Mouse (Mus musculus): ENCODE measurements around the gene Olfr108. TPM values are rescaled to one million over a fixed set of nuclear protein-coding genes. Genes with fewer than 3 reads are reported as not detected.
A peak's percentile ranks its signal among the peaks of the same experiment; 100 is the strongest.

Olfr108 gene
- not detected in 2 replicates for polyA plus RNA-seq (2015; fragmentation: Nextera tagmentation; extraction: Ambion mirVana)

DNA sequence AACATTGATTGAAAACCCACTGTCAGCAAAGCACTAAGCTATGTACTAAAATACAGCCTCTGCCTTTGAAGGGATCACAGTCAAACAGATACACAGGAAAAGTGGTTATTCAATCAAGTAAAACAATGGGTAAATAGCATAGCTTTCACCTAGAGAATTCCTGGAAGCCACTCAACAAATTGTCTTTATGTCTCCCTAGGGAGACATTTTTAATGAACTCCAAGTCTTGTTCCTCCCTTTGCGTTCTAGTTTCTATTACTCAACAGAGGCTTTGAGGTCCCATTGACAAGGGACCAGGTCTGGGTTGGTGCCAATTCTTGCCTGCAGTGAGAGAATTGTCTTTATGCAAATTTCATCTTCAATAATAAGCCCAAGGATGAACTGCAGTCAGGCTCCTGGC lies at the start of gene Olfr108:
Olfr108 (plus strand) TSS at position 301 of the 400 bp plus-strand sequence.
- ATAC-seq, result no peak
- Histone ChIP-seq H3K4me1 (replicated peaks; ENCODE audit: control insufficient read depth, insufficient read depth, low read length) (no peaks in the 10 kb centered on the region), H3K36me3 (ENCODE audit: control insufficient read depth, insufficient read depth) (no peaks in the 10 kb centered on the region), H3K9ac (ENCODE audit: low read depth, low read length) (no peak within 1 kb of the TSS), H3K4me2 (replicated peaks; ENCODE audit: low read depth) (no peak within 1 kb of the TSS), H3K4me3 (ENCODE audit: low read depth, low read length) (no peak within 1 kb of the TSS), H3K27me3 (replicated peaks; ENCODE audit: control insufficient read depth, insufficient read depth, low read length) (no peaks in the 10 kb centered on the region), H3K27ac (ENCODE audit: low read depth, low read length) (no peak within 1 kb of the TSS), H3K9me3 (ENCODE audit: control insufficient read depth) (no peaks in the 10 kb centered on the region)
- no peak for TF ChIP-seq CTCF (IDR thresholded peaks at IDR 0.05; ENCODE audit: low read depth)
- WGBS, result 94% methylated on average over 1 of the region's 1 CpGs

DNA sequence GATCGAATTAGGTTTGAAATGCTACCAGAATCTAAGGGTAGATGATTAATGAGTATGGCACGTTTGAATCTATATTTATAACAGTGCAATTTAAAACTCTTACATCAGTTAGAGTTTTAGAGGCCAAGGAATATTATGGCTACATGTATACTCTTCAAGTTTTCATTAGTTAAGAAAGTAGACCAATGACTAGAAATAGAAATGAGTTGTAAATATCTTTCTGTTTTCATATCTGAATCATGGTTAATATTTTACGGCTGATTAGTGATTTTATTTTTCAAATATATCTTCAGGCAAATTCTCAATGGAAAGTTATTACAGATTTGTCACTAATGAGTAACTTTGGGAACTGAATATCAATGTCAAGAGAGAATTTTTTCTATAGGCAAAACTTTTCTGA lies 46.4 kb upstream of the Olfr108 start, which contains the start of gene Olfr107:
Olfr107 (plus strand) TSS at position 301 of the 400 bp plus-strand sequence.
- Histone ChIP-seq H3K4me1 (replicated peaks; ENCODE audit: control insufficient read depth, insufficient read depth, low read length) (no peaks in the 10 kb centered on the region), H3K9ac (ENCODE audit: low read depth, low read length) (no peak within 1 kb of the TSS), H3K27me3 (replicated peaks; ENCODE audit: control insufficient read depth, insufficient read depth, low read length) (no peaks in the 10 kb centered on the region), H3K9me3 (ENCODE audit: control insufficient read depth) (no peaks in the 10 kb centered on the region), H3K4me2 (replicated peaks; ENCODE audit: low read depth) (no peak within 1 kb of the TSS), H3K36me3 (ENCODE audit: control insufficient read depth, insufficient read depth) (no peaks in the 10 kb centered on the region), H3K4me3 (ENCODE audit: low read depth, low read length) (no peak within 1 kb of the TSS), H3K27ac (ENCODE audit: low read depth, low read length) (no peak within 1 kb of the TSS)
- no peak for TF ChIP-seq CTCF (IDR thresholded peaks at IDR 0.05; ENCODE audit: low read depth)
- no peak for ATAC-seq
- WGBS, result 70% methylated on average over 3 of the region's 3 CpGs

DNA sequence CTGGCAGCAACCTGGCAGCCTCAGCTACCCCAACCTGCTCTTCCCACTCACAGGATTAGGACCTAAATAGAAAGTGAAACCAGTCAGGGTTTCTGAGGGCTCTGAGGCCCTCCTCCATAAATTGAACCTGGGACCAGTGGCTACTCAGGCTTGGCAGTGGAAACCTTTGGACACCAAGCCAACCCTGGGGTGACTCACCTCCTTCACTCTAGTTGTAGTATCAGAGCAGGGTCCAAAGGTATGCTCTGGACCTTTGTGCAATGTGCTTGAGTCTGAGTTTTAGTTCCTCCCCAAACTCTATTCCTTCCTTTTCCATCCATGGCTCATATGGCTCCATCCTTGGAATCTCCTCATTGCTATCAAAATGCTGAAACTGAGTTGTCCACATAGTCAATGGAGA lies 31.9 kb upstream of the Olfr108 start:
- no peaks in the 10 kb centered on the region for H3K9me3 ChIP-seq (ENCODE audit: control insufficient read depth)
- H3K9ac ChIP-seq (ENCODE audit: low read depth, low read length), result no peak overlapping the region
- H3K4me3 ChIP-seq (ENCODE audit: low read depth, low read length), result no peak overlapping the region
- no peaks in the 10 kb centered on the region for H3K36me3 ChIP-seq (ENCODE audit: control insufficient read depth, insufficient read depth)
- no peak overlapping the region for H3K27ac ChIP-seq (ENCODE audit: low read depth, low read length)
- no peaks in the 10 kb centered on the region for H3K27me3 ChIP-seq (replicated peaks; ENCODE audit: control insufficient read depth, insufficient read depth, low read length)
- TF ChIP-seq CTCF (IDR thresholded peaks at IDR 0.05; ENCODE audit: low read depth), result no peak
- no peaks in the 10 kb centered on the region for H3K4me1 ChIP-seq (replicated peaks; ENCODE audit: control insufficient read depth, insufficient read depth, low read length)
- H3K4me2 ChIP-seq (replicated peaks; ENCODE audit: low read depth), result no peak overlapping the region
- ATAC-seq, result peak; percentile 98

DNA sequence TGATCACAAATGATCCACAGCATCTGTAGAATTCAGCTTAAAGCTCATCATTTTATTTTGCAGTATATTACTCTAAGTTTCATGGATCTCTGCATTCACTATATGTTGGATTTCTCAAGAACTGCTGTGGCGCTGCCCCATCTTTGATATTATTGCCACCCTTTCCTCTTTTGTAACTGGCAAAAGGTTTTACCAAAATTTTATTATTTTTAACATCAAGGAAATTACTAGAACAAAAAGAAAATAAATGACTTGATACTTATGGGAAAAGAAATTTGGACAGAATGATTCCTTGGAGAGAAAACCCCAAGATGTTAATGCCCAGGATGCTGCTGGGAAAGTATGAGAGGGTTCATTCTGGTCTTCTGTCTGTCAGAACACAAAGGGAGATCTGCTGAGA lies 13.3 kb downstream of the Olfr108 start, which contains the start of gene Olfr109:
Olfr109 (plus strand) TSS at position 301 of the 400 bp plus-strand sequence.
- ATAC-seq, result no peak
- no peak within 1 kb of the TSS for H3K4me2 ChIP-seq (replicated peaks; ENCODE audit: low read depth)
- H3K27me3 ChIP-seq (replicated peaks; ENCODE audit: control insufficient read depth, insufficient read depth, low read length), result no peaks in the 10 kb centered on the region
- no peaks in the 10 kb centered on the region for H3K36me3 ChIP-seq (ENCODE audit: control insufficient read depth, insufficient read depth)
- H3K4me3 ChIP-seq (ENCODE audit: low read depth, low read length), result no peak within 1 kb of the TSS
- no peaks in the 10 kb centered on the region for H3K9me3 ChIP-seq (ENCODE audit: control insufficient read depth)
- no peak within 1 kb of the TSS for H3K9ac ChIP-seq (ENCODE audit: low read depth, low read length)
- no peak for TF ChIP-seq CTCF (IDR thresholded peaks at IDR 0.05; ENCODE audit: low read depth)
- WGBS, result 98% methylated on average over 1 of the region's 1 CpGs
- no peak within 1 kb of the TSS for H3K27ac ChIP-seq (ENCODE audit: low read depth, low read length)
- H3K4me1 ChIP-seq (replicated peaks; ENCODE audit: control insufficient read depth, insufficient read depth, low read length), result no peaks in the 10 kb centered on the region

DNA sequence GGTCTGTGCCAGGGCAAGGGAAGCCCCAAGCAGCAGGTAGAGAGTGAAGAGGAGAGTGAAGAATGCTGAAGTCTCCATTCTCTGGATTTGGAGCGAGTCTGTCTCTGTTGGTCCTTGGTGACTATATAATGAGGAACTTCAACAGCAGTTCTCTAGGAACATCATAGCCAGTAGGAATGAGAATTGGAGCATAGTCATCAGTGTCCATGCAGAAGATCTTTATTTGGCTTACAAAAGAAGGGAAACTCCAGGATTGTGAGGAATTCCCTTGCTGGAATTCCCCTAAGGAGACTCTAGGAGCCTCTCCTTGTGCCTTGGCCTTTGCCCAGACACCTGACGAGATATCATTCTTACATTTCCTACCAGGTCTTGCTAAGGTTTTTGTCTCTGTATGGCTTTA lies 38.2 kb downstream of the Olfr108 start, which contains the start of gene H2-M2:
H2-M2 (minus strand) TSS at position 101 of the 400 bp plus-strand sequence.
- no peaks in the 10 kb centered on the region for H3K27me3 ChIP-seq (replicated peaks; ENCODE audit: control insufficient read depth, insufficient read depth, low read length)
- no peak within 1 kb of the TSS for H3K4me2 ChIP-seq (replicated peaks; ENCODE audit: low read depth)
- H3K9ac ChIP-seq (ENCODE audit: low read depth, low read length), result no peak within 1 kb of the TSS
- WGBS, result 66% methylated on average over 2 of the region's 2 CpGs
- ATAC-seq, result 0 out of 2 replicates have a peak, but pooled peaks have one; percentile 22
- TF ChIP-seq CTCF (IDR thresholded peaks at IDR 0.05; ENCODE audit: low read depth), result no peak
- H3K4me1 ChIP-seq (replicated peaks; ENCODE audit: control insufficient read depth, insufficient read depth, low read length), result no peaks in the 10 kb centered on the region
- H3K4me3 ChIP-seq (ENCODE audit: low read depth, low read length), result no peak within 1 kb of the TSS
- H3K9me3 ChIP-seq (ENCODE audit: control insufficient read depth), result no peaks in the 10 kb centered on the region
- no peak within 1 kb of the TSS for H3K27ac ChIP-seq (ENCODE audit: low read depth, low read length)
- H3K36me3 ChIP-seq (ENCODE audit: control insufficient read depth, insufficient read depth), result no peaks in the 10 kb centered on the region

DNA sequence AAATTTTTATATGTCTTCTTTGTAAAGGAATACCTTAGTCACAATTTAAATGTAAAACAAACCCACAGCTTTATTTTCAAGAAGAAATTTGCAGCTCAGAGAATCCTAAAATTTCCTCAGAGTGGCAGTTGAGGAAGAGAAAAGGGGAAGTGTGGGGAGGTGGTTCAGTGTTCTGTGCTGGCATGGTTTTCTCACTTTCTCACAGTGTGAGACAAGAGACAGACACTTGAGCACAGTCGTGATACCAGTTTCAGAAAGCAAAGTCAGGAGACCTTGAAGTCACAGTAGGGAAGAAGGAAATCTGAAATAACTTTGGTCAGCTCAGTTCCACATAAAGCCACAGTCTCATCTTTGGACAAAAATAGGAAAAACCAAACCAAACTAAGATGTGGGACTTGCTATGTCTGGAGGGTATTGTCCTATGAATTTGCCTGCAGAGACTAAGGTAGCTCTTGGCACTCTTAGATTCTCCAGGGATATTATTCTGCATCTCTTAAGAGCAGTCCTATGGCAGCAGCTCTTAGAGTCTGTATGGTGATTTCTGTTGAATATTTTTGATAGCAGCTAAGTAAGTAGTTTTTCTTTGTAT lies 46.7 kb downstream of the Olfr108 start, which contains the start of gene Olfr110:
Olfr110 (plus strand) TSS at position 539 of the 589 bp plus-strand sequence.
- Histone ChIP-seq H3K9ac (ENCODE audit: low read depth, low read length) (no peak within 1 kb of the TSS), H3K4me1 (replicated peaks; ENCODE audit: control insufficient read depth, insufficient read depth, low read length) (no peaks in the 10 kb centered on the region), H3K27me3 (replicated peaks; ENCODE audit: control insufficient read depth, insufficient read depth, low read length) (no peaks in the 10 kb centered on the region), H3K4me3 (ENCODE audit: low read depth, low read length) (no peak within 1 kb of the TSS), H3K9me3 (ENCODE audit: control insufficient read depth) (no peaks in the 10 kb centered on the region), H3K4me2 (replicated peaks; ENCODE audit: low read depth) (no peak within 1 kb of the TSS), H3K36me3 (ENCODE audit: control insufficient read depth, insufficient read depth) (no peaks in the 10 kb centered on the region), H3K27ac (ENCODE audit: low read depth, low read length) (no peak within 1 kb of the TSS)
- no peak for ATAC-seq
- WGBS, result 54% methylated on average over 1 of the region's 1 CpGs
- TF ChIP-seq CTCF (IDR thresholded peaks at IDR 0.05; ENCODE audit: low read depth), result no peak

Other genes with a start within 250 kb of the Olfr108 start
- not detected in 2 replicates for gene Olfr94, start 244.5 kb upstream of the Olfr108 start, polyA plus RNA-seq (2015; fragmentation: Nextera tagmentation; extraction: Ambion mirVana)
- not detected in 2 replicates for gene Olfr95, start 232.4 kb upstream of the Olfr108 start, polyA plus RNA-seq (2015; fragmentation: Nextera tagmentation; extraction: Ambion mirVana)
- not detected in 2 replicates for gene Olfr96, start 225.3 kb upstream of the Olfr108 start, polyA plus RNA-seq (2015; fragmentation: Nextera tagmentation; extraction: Ambion mirVana)
- gene Olfr97, start 208.2 kb upstream of the Olfr108 start, polyA plus RNA-seq (2015; fragmentation: Nextera tagmentation; extraction: Ambion mirVana), result not detected in 2 replicates
- gene Olfr98, start 181.7 kb upstream of the Olfr108 start, polyA plus RNA-seq (2015; fragmentation: Nextera tagmentation; extraction: Ambion mirVana), result not detected in 2 replicates
- gene H2-M3, start 175.3 kb upstream of the Olfr108 start, polyA plus RNA-seq (2015; fragmentation: Nextera tagmentation; extraction: Ambion mirVana), result 2.9 and 3.4 TPM in 2 replicates
- gene Olfr99, start 162.0 kb upstream of the Olfr108 start, polyA plus RNA-seq (2015; fragmentation: Nextera tagmentation; extraction: Ambion mirVana), result 0.13 TPM in 1 of 2 replicates, not detected in the other
- gene Olfr101, start 141.2 kb upstream of the Olfr108 start, polyA plus RNA-seq (2015; fragmentation: Nextera tagmentation; extraction: Ambion mirVana), result not detected in 2 replicates
- gene Olfr102, start 128.4 kb upstream of the Olfr108 start, polyA plus RNA-seq (2015; fragmentation: Nextera tagmentation; extraction: Ambion mirVana), result not detected in 2 replicates
- gene Olfr103, start 105.8 kb upstream of the Olfr108 start, polyA plus RNA-seq (2015; fragmentation: Nextera tagmentation; extraction: Ambion mirVana), result not detected in 2 replicates
- gene Olfr104-ps, start 85.9 kb upstream of the Olfr108 start, polyA plus RNA-seq (2015; fragmentation: Nextera tagmentation; extraction: Ambion mirVana), result not detected in 2 replicates
- gene Olfr105-ps, start 66.4 kb upstream of the Olfr108 start, polyA plus RNA-seq (2015; fragmentation: Nextera tagmentation; extraction: Ambion mirVana), result not detected in 2 replicates
- not detected in 2 replicates for gene Olfr106-ps, start 55.1 kb upstream of the Olfr108 start, polyA plus RNA-seq (2015; fragmentation: Nextera tagmentation; extraction: Ambion mirVana)
- not detected in 2 replicates for gene Olfr107, start 46.3 kb upstream of the Olfr108 start, polyA plus RNA-seq (2015; fragmentation: Nextera tagmentation; extraction: Ambion mirVana)
- not detected in 2 replicates for gene Olfr109, start 13.4 kb downstream of the Olfr108 start, polyA plus RNA-seq (2015; fragmentation: Nextera tagmentation; extraction: Ambion mirVana)
- gene H2-M2, start 38.1 kb downstream of the Olfr108 start, polyA plus RNA-seq (2015; fragmentation: Nextera tagmentation; extraction: Ambion mirVana), result 0.12 and 0.18 TPM in 2 replicates
- not detected in 2 replicates for gene Olfr110, start 47.0 kb downstream of the Olfr108 start, polyA plus RNA-seq (2015; fragmentation: Nextera tagmentation; extraction: Ambion mirVana)
- not detected in 2 replicates for gene Olfr111, start 62.5 kb downstream of the Olfr108 start, polyA plus RNA-seq (2015; fragmentation: Nextera tagmentation; extraction: Ambion mirVana)
- gene Olfr112, start 124.0 kb downstream of the Olfr108 start, polyA plus RNA-seq (2015; fragmentation: Nextera tagmentation; extraction: Ambion mirVana), result not detected in 2 replicates
- gene Olfr113, start 132.2 kb downstream of the Olfr108 start, polyA plus RNA-seq (2015; fragmentation: Nextera tagmentation; extraction: Ambion mirVana), result not detected in 2 replicates
- gene Olfr114, start 147.3 kb downstream of the Olfr108 start, polyA plus RNA-seq (2015; fragmentation: Nextera tagmentation; extraction: Ambion mirVana), result not detected in 2 replicates
- gene Olfr115, start 181.6 kb downstream of the Olfr108 start, polyA plus RNA-seq (2015; fragmentation: Nextera tagmentation; extraction: Ambion mirVana), result not detected in 2 replicates
- gene Olfr116, start 181.7 kb downstream of the Olfr108 start, polyA plus RNA-seq (2015; fragmentation: Nextera tagmentation; extraction: Ambion mirVana), result not detected in 2 replicates
- not detected in 2 replicates for gene Olfr117, start 218.3 kb downstream of the Olfr108 start, polyA plus RNA-seq (2015; fragmentation: Nextera tagmentation; extraction: Ambion mirVana)
- not detected in 2 replicates for gene Olfr118, start 221.5 kb downstream of the Olfr108 start, polyA plus RNA-seq (2015; fragmentation: Nextera tagmentation; extraction: Ambion mirVana)

All from intestine, postnatal 0 days (tissue).